Mouse (Mus musculus) bone marrow macrophage, adult 2 months (primary cell): Measurements from ENCODE around the gene Klhdc8a.

Experiments used
- CTCF ChIP-seq: IDR thresholded peaks from 2 replicates; pipeline ENCODE4 v1.5.1; 2012; ENCODE audit warnings: low read depth, mild to moderate bottlenecking, low read length, moderate library complexity
- POLR2A ChIP-seq: IDR thresholded peaks from 2 replicates; pipeline ENCODE4 v1.6.1; 2012; ENCODE audit warnings: mild to moderate bottlenecking, low read depth, low read length, borderline replicate concordance

- TF ChIP-seq CTCF (no peak), POLR2A (no peak)
These were observed 4.0 kb downstream of the Klhdc8a start for GRCm38 (mm10) chr1:132302341-132302866.
